Mouse (Mus musculus) lung, embryonic 14.5 days (tissue): ENCODE measurements at regions not wholly inside any gene's neighbourhood (a gene's known extent, or its start where the extent isn't known, plus 50 kb on each side); places are given as distances from the start of the nearest gene placed in this dataset.

ENCODE experiments used
- ATAC-seq: fragments of 200-750 bp; cut with Nextera tagmentation; 2 replicates; pipeline ENCODE4 v1.8.0; 2017; ENCODE audit warnings: mild to moderate bottlenecking, moderate TSS enrichment, moderate library complexity; ENCODE audit not compliant: insufficient read depth
- DNase-seq: peaks from one replicate; pipeline ENCODE4 v3.0.0-alpha.2; 2015
- H3K27ac ChIP-seq: fragments of 300-500 bp; sonication (generic); 2 replicates; pipeline ENCODE4 v1.5.1; 2014; ENCODE audit warnings: low read depth, mild to moderate bottlenecking, moderate library complexity
- H3K27me3 ChIP-seq: fragments of 300-500 bp; sonication (generic); 2 replicates; pipeline ENCODE4 v1.6.1; 2014; ENCODE audit warnings: low read length, control low read depth; ENCODE audit not compliant: insufficient read depth
- H3K36me3 ChIP-seq: fragments of 300-500 bp; sonication (generic); 2 replicates; pipeline ENCODE4 v1.6.1; 2014; ENCODE audit warnings: control low read depth; ENCODE audit not compliant: insufficient read depth
- H3K4me1 ChIP-seq: fragments of 300-500 bp; sonication (generic); 2 replicates; pipeline ENCODE4 v1.6.1; 2014; ENCODE audit warnings: antibody characterized with exemption, control low read depth; ENCODE audit not compliant: insufficient read depth
- H3K4me2 ChIP-seq: fragments of 300-500 bp; sonication (generic); 2 replicates; pipeline ENCODE4 v1.6.1; 2014; ENCODE audit warnings: mild to moderate bottlenecking
- H3K4me3 ChIP-seq: fragments of 300-500 bp; sonication (generic); 2 replicates; pipeline ENCODE4 v1.5.1; 2014; ENCODE audit warnings: low read depth, low read length
- H3K9ac ChIP-seq: fragments of 300-500 bp; sonication (generic); 2 replicates; pipeline ENCODE4 v1.6.1; 2014
- H3K9me3 ChIP-seq: fragments of 300-500 bp; sonication (generic); 2 replicates; pipeline ENCODE4 v1.6.1; 2016; ENCODE audit warnings: low read depth, low read length, control low read depth
- CTCF ChIP-seq: IDR thresholded peaks from 2 replicates; pipeline ENCODE4 v1.5.1; 2016; ENCODE audit warnings: antibody characterized with exemption, low read depth
- WGBS: fragments of 180-500 bp; shearing (Covaris S2); extraction: QIAGEN DNeasy Blood & Tissue Kit; methylation state at CpG from one replicate; pipeline ENCODE4 v1.1.7; 2014; 5-methylcytosine and 5-hydroxymethylcytosine counted together

GRCm38 (mm10) chr14:84750195-84750867 is 307.0 kb downstream of the Pcdh17 start:
- TF ChIP-seq CTCF = no peak
- Histone ChIP-seq H3K27me3 (no peaks in the 10 kb centered on the region), H3K27ac (no peak overlapping the region), H3K9me3 (no peaks in the 10 kb centered on the region), H3K4me2 (no peak overlapping the region), H3K4me1 (no peaks in the 10 kb centered on the region), H3K4me3 (no peak overlapping the region), H3K36me3 (no peaks in the 10 kb centered on the region), H3K9ac (no peak overlapping the region)
- ATAC-seq (no peak), DNase-seq (no peak)
- 94% methylated on average over 7 of the region's 9 CpGs for WGBS

GRCm38 (mm10) chr14:84757592-84757991 is 314.2 kb downstream of the Pcdh17 start:
- 92% methylated on average over 11 of the region's 11 CpGs for WGBS

GRCm38 (mm10) chr14:84793157-84793556 is 349.8 kb downstream of the Pcdh17 start:
- Histone ChIP-seq H3K4me3 (no peak overlapping the region), H3K9me3 (no peaks in the 10 kb centered on the region), H3K27me3 (no peaks in the 10 kb centered on the region), H3K36me3 (no peaks in the 10 kb centered on the region), H3K27ac (no peak overlapping the region), H3K4me1 (no peaks in the 10 kb centered on the region), H3K9ac (no peak overlapping the region), H3K4me2 (no peak overlapping the region)
- ATAC-seq (peak; percentile 85), DNase-seq (peak; percentile 84)
- TF ChIP-seq CTCF = no peak
- 44% methylated on average over 7 of the region's 7 CpGs for WGBS

More at GRCm38 (mm10) chr14:84757592-84757991, 314.2 kb downstream of the Pcdh17 start:
- DNase-seq = no peak
- no peaks in the 10 kb centered on the region for H3K4me1 ChIP-seq
- no peak for ATAC-seq
- no peaks in the 10 kb centered on the region for H3K27me3 ChIP-seq
- H3K36me3 ChIP-seq = no peaks in the 10 kb centered on the region
- H3K9me3 ChIP-seq = no peaks in the 10 kb centered on the region
- no peak overlapping the region for H3K27ac ChIP-seq
- H3K4me2 ChIP-seq = no peak overlapping the region
- TF ChIP-seq CTCF = no peak
- H3K4me3 ChIP-seq = no peak overlapping the region
- no peak overlapping the region for H3K9ac ChIP-seq

GRCm38 (mm10) chr14:84800925-84801324 is 357.6 kb downstream of the Pcdh17 start:
- TF ChIP-seq CTCF = no peak
- Histone ChIP-seq H3K4me3 (no peak overlapping the region), H3K27ac (no peak overlapping the region), H3K4me1 (no peaks in the 10 kb centered on the region), H3K27me3 (no peaks in the 10 kb centered on the region), H3K9me3 (no peaks in the 10 kb centered on the region), H3K4me2 (no peak overlapping the region), H3K9ac (no peak overlapping the region), H3K36me3 (no peaks in the 10 kb centered on the region)
- no peak for ATAC-seq
- no peak for DNase-seq
- 40% methylated on average over 1 of the region's 1 CpGs for WGBS

- TF ChIP-seq CTCF = no peak
- ATAC-seq = no peak
- H3K27ac ChIP-seq = no peak overlapping the region
- no peaks in the 10 kb centered on the region for H3K36me3 ChIP-seq
- H3K4me1 ChIP-seq = no peaks in the 10 kb centered on the region
- no peak overlapping the region for H3K4me2 ChIP-seq
- no peaks in the 10 kb centered on the region for H3K27me3 ChIP-seq
- H3K4me3 ChIP-seq = no peak overlapping the region
- H3K9ac ChIP-seq = no peak overlapping the region
- no peak for DNase-seq
- no peaks in the 10 kb centered on the region for H3K9me3 ChIP-seq
Observed at GRCm38 (mm10) chr14:84802640-84803039, 359.3 kb downstream of the Pcdh17 start.
